Mouse (Mus musculus) liver, embryonic 14.5 days (tissue): ENCODE results near the gene Cops7a.

Source experiments
- CTCF ChIP-seq: IDR thresholded peaks from 2 replicates; pipeline ENCODE4 v1.5.1; 2016; ENCODE audit warnings: antibody characterized with exemption, low read depth, control low read depth
- EP300 ChIP-seq: IDR thresholded peaks from 2 replicates; pipeline ENCODE4 v1.6.1; 2016; ENCODE audit warnings: antibody characterized with exemption, low read depth

DNA sequence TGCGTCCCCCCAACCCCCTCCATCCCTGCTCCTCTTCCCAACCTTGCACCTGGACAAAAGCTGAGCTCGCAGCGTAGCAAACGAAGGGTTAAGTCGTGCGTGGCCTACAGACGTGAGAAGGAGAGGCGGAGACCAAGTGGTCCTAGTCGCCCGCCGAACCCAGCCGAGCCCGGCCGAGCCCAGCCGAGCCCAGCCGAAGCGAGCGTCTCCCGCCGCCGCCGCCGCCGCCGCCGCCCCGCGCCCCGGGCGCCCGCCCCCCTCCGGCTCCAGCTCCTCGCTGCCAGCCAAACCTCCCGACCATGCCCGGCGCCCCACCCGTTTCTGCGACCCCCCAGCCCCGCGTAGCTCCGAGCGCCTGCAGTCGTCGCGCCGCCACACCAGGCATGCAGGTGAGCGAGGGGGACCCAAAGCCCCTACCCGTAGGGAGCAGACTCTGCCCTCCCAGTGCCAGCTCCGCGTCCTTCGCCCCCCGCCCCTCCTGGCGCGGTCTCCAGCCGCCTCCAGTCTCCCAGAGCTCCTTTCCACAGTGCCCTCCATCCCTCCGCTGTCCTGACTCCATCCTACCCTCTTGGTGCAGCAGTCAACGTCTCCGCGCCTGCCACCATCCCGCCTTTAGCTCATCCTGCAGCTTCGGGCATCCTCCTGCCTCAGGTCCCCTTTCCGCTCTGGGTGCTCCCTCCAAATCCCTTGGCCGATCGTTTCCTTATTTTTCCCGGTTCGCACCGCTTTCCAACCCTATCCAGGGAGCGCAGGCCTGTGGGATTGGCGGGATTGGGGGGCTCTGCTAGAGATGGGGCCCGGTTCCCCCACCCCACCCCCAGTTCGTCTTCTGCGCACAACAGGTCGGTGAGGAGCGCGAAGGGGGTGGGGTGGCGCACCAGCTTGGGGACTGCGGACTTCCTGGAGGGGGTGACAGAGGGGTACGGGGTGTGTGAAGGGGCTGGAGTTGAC is 31.5 kb upstream of the Cops7a start, which contains the start of gene Pianp:
- TF ChIP-seq EP300 = no peak
- TF ChIP-seq CTCF = no peak
